Mouse (Mus musculus): ENCODE results near the gene Hpca.

Hpca gene

DNA sequence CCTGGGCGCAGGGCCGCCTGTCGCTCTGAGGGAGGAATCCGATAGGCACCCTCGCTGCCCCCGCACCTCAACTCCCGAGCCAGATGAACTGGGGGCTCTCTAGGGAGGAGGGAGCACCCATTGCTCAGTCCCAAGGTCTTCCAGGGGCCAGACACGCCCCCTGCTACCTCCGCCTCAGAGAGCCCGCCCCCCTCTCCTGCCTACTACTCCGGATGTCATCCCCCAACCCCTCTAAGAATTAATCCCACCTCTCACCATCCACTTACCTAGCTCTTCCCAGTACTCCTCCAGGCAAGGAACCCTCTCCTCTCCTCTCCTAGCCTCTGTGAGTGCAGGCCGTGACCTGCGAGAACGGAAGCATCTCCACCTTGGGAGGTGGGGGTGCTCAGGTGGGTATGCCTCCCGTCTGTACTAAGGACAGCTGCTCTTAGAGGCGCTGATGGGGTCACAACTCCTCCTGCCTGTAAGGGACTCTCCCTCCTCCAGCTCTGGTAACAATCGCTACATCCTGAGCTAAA lies at the start of gene Hpca:
Gene Hpca (minus strand): TSS at position 468 of the 518 bp plus-strand sequence.
- DNase-seq (ENCODE audit: low read depth, low spot score): no peak

DNA sequence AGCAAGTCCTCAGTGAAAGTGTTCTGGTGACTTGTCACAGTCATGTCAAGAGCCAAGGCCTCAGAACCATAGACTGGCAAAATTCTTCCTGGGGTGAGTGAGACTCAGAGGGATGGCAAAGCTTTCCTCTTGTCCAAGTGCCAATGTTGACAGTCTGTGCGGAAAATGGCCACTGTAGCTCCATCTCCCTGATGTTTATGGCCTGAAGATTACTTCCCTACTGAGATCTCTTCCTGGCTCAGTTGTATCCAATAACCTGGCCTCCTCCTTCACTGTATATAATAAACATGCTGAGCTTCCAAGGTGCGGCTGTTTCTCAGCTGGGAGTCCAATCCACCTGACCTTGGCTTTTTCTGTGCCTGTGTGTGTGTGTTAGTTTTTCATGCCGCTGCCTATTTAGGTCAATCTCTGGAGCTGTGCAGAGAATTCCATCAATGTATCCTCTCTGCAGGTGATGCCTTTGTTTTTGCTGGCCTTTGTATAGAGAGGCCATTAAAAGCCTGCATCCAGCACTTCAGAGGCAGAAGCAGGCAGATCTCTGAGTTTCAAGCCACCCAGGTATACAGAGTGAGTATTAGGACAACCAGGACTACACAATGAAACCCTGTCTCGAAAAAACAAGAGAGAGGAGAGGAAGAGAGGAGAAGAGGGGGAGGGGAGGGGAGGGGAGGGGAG lies 39.9 kb upstream of the Hpca start:
- DNase-seq (ENCODE audit: low read depth, low spot score): no peak

DNA sequence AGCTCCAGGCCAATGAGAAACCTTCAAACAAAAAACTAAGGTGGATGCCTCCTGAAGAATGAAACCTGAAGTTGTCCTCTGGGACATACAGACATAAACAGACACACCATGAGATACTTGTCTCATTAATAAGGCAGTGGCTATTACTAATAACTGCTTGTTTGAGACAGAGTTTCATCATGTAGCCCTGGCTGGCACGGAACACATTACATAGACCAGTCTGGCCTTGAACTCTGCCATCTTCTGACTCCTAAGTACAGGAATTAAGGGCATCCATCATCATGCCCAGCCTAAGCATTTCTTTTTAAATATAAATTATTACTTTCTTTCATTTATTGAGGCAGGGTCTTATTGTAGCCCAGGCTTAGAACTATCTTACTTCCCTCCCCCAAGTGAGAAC lies 39.2 kb upstream of the Hpca start:
- no peak for DNase-seq (ENCODE audit: low read depth, low spot score)

DNA sequence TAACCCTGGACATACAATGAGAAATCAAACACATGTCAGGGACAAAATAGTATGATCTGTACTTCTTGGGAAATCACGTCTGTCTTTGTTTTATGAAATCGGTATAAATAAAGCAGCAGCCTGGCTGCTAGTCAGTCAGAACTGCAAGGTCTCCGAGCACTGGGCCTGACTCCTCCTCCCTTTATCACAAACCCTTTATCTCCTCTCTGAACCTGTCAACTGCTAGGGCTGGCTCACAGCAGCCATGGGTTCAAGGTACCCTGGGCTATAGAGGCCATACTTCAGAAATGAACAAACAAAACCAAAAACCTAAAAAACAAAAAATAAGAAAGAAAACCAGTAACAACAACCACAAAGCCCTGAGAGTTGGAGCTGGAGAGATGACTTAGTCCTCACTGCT lies 36.7 kb upstream of the Hpca start:
- DNase-seq (ENCODE audit: low read depth, low spot score): no peak

DNA sequence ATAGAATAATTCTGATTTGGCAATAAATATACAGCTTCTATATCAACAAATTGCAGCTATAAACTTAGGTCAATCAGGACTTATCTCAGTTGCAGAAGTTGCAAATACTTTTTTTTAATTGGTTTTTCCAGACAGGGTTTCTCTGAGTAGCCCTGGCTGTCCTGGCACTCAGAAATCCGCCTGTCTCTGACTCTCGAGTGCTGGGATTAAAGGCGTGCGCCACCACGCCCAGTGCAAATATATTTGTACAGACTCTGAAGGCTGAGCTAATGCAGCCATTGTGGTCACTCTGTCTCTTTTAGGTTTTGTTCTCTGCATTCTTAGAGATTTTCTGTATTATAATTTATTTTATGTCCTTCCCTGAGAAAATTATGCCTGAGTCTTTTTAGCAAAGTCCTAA lies 35.7 kb upstream of the Hpca start:
- no peak for DNase-seq (ENCODE audit: low read depth, low spot score)

DNA sequence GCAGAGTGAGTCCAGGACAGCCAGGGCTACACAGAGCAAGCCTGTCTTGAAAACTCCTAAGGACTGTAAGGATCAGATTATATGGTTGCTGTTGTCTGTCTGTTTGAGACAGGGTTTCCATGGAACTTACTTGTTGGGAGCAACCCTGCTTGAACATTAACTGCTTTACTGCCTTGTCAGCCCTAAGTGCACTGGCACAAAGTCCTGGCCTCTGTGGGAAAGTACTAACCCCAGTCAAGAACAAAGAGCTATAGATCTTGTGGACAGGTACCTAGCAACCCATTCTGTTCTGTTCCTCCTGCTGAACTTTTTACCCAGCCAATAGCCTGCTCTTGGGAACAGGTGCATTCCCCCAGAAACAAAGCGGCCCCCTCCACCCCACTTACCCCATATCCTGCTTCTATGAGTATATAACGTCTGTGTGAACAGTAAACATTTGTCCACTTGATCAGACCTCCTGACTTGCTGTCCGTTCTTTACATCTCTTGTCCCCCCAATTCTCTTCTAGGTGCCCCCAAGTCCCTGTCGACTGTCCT lies 29.5 kb upstream of the Hpca start:
- DNase-seq (ENCODE audit: low read depth, low spot score): no peak

DNA sequence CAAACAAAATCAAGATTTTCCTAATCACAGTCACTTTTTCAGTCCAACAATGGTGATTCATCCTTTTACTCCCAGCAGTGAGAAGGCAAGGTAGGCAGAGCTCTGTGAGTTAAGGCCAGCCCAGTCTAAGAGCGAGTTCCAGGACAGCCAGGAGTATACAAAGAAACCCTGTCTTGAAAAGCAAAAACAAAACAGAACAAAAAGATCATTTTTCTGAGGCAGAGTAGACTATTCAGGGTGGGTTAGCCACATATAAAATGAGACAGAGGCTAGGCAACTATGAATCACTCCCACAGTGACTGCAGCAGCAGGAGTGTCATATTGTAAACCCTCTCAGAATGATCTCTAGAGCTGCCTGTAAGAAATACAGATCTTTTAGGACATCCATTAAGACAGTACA lies 27.5 kb upstream of the Hpca start:
- DNase-seq (ENCODE audit: low read depth, low spot score): no peak

DNA sequence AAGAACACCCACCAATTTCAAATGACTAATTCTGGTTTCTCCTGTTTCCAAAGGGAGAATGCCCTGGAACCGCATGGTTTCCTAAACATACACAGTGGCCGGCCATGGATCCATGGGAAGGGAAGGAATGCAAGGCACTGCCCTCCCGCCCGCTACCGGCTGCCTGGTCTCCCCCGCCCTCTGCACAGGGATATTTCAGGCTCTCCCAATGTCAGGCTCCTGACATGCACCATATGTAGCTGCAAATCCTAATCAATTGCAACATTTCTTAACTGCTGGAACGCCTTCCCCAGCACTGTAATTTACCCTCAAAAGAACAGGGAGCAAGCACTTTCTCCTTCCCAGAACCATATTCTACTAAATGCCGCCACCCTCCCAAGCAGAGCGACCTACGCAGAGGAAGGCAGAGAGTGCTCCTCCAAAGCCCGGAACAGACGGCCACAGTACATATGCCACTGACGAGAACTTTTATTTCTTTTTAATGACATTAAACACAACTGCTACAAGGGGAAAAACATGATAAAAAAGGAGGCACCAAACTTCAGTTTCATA lies 25.8 kb upstream of the Hpca start:
- no peak for DNase-seq (ENCODE audit: low read depth, low spot score)

DNA sequence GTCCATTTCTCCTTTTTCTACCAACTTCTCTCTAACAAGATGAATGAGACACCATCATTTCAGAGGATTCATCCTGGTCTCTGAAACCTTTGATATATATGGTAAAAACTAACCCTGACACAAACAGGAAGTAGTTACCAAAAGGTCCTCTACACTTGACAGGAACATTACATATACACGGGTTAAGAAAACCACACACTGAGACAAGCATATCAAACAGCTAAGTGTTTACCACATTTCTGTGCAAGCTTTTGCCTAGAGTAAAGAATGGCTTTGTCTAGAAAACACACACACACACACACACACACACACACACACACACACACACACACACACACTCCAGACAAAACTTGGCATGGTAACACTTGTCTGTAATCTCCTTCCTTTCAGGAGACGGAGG lies 24.6 kb upstream of the Hpca start:
- DNase-seq (ENCODE audit: low read depth, low spot score): no peak

DNA sequence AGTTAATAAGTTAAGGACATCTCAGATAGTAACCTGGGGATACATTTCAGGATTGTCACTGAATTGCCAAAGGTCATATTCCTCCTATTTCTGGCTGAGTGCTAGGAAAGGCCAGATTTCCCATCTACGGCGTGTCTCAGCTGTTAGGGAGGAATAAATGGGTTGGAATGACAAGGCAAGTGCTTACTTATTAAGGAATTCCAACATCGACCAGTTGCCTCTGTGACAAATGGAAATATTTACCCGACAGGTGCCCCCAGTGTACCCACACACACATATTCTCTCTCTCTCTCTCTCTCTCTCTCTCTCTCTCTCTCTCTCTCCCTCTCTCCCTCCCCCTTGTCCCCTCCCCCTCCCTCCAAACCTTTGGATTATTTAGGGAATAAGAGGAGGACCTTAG lies 24.1 kb upstream of the Hpca start:
- DNase-seq (ENCODE audit: low read depth, low spot score): no peak

DNA sequence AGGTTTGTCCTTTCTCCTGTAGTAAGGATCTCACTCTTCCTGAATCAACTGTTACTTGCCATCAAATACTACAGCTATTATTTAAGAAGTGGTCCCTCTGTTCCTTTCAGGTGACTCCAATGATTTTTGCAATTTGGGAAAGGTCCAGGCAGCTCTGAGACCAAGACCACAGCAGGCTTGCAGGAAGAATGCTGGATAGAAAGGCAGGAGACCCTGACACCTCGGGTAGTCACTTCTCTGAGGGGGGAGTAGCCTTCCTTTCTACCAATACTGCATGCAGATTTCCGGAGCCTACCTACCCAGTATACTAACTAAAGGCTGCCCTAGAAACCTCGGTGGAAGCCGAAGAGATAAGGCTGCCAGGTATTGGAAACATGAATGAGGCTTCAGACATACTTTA lies 23.6 kb upstream of the Hpca start:
- no peak for DNase-seq (ENCODE audit: low read depth, low spot score)

DNA sequence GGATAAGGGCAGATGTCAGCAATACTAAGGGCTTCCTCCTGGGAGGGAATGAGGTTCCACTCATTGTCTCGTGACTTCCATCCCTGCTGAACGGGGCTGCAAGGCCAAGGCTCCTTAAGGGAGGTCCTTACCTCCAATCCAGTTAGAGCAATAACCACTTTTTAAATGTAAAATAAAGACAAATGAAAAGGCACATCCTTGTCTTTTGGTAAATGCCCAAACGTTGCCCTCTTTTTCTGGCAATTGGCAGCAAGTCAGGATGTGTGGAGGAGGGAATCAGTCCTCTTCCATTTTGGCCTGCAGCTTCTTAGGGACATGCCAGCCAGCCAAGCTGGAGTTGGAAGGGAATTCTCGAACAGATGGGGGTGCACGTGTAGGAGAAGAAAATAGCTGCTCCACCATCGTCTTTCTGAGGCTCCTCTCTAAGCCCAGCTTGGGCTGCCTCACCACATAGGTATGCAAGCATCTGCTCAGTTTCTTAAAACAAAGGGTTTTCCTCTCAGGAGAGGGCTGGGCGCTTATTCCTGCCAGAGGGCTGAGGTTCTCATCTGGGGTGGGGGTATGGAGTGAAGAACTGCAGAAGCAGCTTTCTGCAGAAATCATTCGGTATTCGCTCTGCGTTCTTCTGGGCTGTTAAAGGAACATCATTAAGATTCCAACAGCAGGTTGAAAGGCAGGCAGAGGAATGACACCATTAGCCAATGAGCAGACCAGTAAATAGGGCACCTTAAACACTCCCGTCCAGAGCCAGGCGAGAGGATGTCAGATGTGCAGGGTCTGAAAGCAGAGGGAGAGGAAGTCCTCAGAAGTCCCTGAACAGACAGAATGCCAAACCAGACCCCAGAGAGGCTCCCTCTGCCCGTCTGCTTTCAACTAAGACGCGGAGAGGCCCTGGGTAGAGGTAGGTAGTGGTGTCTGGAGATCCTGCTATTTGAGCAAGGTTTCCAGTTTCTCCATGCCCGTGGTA lies 22.8 kb upstream of the Hpca start:
- DNase-seq (ENCODE audit: low read depth, low spot score): no peak

DNA sequence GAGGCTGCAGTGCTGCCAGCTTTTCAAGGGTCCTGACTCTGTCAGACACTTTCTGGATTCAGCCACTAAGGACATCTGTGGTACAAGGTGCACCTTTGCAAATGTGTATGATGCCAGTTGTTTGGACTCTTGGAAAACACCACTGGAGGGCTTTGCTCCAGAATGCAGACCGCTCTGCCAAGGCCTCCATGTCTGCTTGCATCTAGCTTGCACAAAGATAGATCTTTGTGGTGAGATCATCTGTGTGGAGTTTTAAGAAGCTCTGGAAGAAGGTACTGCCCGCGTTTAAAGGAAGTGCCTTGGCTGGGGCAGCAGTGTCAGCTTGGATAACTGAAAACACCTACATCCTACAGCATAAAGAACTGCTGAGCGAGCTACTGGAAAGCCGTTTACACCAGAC lies 21.7 kb upstream of the Hpca start:
- DNase-seq (ENCODE audit: low read depth, low spot score): no peak

DNA sequence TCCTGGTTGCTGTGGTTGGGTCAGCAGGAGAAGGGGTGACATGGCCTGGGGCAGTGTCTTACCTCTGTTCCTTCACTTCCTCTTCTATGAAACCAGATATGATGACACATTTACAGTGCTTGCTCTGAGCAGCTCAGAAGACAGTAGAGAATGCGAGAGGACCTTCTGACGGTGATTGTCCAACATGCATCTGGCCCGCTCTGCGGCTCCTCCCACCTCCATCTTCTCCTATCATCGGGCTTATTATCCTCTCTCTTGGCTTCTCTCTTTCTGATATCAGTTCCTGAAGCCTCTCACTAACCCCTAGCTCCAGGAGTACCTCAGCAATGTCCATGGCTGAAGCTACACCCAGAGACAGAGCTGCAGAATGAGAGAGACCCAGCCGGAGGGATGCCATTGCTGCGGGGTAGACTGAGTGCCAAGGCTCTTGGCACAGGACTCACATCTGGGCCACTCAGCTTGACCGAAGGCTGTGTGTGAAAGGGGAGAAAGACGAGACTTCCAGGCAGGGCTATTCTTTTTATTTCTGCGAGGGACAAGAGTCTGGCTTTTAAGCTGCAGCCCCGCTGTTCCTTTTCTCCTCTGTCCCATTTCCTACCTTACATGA lies 20.7 kb upstream of the Hpca start:
- no peak for DNase-seq (ENCODE audit: low read depth, low spot score)

DNA sequence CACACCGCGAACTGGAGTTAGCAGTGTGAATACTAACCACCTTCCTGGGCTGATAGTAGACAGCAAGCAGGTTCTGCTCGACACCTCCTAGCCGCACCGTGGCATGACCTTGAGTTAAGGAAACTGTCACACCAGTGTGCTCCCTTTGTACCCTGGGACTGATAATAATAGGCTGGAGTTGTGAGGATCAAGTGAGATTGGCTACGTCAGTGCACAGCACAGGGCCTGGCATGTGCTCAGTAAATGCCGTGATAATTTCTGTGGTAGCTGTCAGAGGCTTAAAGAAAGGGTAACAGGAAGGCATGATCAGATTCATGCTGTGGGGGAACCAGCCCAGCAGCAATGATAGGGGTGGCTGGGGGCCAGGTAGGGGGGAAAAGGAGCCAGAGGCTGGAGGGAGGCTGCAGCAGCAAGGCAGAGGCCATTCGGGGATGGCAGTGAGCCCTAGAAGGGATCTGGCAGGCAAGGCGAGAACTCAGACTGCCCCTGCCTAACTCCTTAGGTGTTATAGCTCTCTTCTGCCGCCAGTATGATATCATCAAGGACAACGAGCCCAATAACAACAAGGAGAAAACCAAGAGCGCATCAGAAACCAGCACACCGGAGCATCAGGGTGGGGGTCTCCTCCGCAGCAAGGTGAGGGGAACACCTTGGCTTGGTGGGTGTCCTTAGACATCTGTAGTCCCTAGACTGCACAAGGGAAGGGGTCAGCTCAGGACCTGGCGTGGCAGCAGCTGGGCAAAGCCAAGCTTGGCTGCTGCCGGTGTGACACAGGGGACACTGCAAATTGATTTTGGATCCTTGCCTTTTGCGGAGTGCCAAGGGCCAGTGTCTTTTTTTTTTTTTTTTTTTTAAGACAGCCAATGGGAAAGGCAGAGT lies 20.0 kb upstream of the Hpca start:
- DNase-seq (ENCODE audit: low read depth, low spot score): no peak

DNA sequence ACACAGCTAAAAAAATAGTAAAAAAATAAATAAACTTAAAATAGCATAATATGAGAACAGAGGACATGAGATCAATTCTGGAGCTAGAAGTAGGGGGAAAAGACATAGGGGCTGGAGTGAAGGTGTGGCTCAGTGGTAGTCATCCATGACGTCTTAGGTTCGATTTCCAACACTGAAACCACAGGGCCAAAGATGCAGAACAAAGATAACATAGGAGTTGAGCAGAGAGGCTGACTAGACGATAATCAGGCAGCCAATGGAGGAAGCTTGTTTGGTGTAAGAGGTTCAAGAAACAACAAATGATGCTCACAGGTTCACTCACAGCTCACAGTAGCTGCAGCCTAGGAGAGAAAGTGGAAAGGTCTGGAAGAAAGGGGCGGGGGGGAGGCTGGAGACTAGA lies 19.0 kb upstream of the Hpca start:
- no peak for DNase-seq (ENCODE audit: low read depth, low spot score)

DNA sequence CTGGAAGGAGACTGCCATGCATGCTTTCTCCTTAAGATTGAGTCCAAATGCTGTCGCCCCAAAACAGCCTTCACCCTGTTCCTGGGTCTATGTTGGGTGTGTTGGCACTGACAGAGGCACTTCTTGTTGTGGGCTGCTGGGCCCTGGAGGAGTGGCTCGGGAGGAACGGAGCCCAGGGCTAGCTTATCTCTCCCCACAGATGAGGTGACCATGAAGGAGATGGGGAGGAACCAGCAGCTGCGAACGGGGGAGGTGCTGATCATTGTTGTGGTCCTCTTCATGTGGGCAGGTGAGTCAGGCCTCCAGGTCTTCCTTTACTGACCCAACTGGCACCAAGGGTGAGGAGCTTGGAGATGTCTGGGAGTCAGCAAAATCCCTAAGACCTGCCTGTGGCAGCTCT lies 17.8 kb upstream of the Hpca start:
- DNase-seq (ENCODE audit: low read depth, low spot score): no peak

DNA sequence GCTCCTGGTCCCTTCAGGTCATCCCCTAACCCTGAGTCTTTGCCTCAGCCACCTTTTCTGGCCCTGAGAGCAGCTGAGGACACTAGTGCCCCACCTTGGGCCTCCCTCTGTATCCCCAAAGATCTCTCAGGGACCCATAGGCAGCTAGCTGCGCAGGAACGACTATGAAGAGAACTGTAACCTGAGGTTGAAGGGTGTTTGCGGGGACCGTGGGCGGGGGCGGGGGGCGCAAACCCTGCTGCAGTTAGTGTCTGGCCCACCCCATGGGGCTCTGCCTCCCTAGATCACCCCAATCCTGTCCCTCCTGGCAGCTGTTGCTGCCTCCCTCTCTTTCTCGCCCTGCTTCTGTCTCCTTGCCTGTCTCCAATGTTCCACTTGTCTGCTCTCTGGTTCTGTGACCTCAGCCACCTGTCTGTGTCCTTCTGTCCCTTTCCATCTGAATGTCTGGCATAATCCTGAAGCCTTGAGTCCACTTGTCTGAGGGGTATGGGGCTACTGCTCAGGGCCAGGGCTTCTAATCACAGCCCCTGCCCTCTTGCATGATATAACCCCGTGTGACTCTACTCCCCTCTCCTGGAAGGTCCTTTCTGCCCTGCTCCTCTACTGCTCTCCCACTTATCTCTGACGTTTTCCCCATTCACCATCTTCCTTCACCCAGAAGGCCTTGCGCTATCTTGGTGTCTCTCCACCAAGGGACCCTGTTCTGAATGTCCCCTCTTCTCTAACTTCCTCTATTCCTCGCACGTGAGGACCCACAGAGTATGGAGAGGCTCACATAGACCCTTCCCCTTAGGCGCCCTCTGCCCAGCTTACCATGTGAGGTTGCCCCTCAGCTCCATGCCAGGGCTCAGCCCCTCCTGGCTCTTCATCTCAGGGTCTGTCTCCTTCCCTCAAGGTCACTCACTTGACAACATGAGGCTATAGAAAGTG lies 15.8 kb upstream of the Hpca start:
- no peak for DNase-seq (ENCODE audit: low read depth, low spot score)

DNA sequence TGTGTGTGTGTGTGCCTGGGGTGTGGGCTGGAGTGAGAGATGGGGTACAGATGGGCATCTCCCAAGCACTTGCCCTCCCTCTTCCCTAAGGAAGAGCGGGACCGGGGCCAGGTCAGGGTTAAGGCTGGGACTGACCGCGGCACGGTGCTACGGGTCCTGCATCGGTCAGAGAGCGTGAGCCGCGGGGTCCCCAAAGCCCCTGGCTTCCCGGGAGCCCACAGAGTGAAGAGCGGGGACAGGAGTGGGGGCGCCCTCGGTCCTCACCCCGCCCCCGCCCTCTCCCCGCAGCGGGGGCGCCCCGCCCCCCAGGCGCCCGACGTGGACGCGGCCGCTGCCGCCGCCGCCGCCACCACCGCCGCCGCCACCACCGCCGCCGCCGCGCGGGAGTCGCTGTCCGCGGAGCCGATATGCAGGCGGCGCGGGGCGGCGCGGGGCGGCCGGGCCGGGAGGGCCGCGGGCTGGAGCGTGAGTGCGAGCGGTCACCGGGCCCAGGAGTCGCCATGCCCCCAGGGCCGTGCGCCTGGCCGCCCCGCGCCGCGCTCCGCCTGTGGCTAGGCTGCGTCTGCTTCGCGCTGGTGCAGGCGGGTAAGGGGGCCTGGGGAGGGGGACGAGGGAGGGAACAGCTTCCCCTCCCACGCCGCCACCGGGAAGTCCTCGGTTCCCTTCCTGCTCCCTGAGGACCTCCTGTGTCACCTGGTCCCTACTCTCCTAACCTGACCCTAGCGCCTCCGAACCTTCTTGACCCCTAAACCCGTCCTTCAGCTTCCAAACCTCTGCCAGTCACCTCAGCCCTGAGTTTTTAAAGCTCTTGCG lies 14.9 kb upstream of the Hpca start, which contains the start of gene Fndc5:
Gene Fndc5 (plus strand): TSS at position 421 of the 813 bp plus-strand sequence.
- no peak for DNase-seq (ENCODE audit: low read depth, low spot score)

All from skeletal muscle tissue, adult 2 months (tissue).